Mouse (Mus musculus) bone marrow, adult 2 months (tissue): ENCODE measurements around the gene Acbd4. TPM values are rescaled to one million over a fixed set of nuclear protein-coding genes. Genes with fewer than 3 reads are reported as not detected.

Experiments used
- H3K27ac ChIP-seq: fragments of 200-500 bp; 2 replicates; pipeline ENCODE4 v1.5.1; 2012; ENCODE audit warnings: low read depth, mild to moderate bottlenecking, control low read depth, inconsistent platforms, low read length; ENCODE audit not compliant: control insufficient read depth, poor library complexity, insufficient read depth
- H3K4me1 ChIP-seq: fragments of 200-500 bp; 2 replicates; pipeline ENCODE4 v1.6.1; 2011; ENCODE audit warnings: low read length; ENCODE audit not compliant: control insufficient read depth, insufficient read depth
- H3K4me3 ChIP-seq: fragments of 200-500 bp; replicated peaks from 2 replicates; pipeline ENCODE3; 2011; ENCODE audit warnings: mild to moderate bottlenecking, low read depth, low read length, control low read depth; ENCODE audit not compliant: control insufficient read depth
- CTCF ChIP-seq: fragments of 200-500 bp; IDR thresholded peaks from 2 replicates; pipeline ENCODE4 v1.5.1; 2011; ENCODE audit warnings: low read length, control low read depth; ENCODE audit not compliant: control insufficient read depth, insufficient read depth
- POLR2A ChIP-seq: fragments of 200-500 bp; IDR thresholded peaks from 2 replicates; pipeline ENCODE4 v1.6.1; 2011; ENCODE audit warnings: low read depth, mild to moderate bottlenecking, control low read depth, low read length, borderline replicate concordance; ENCODE audit not compliant: control insufficient read depth
- WGBS: fragments of 180-500 bp; shearing (Covaris S2); methylation state at CpG from one replicate; pipeline ENCODE4 v1.1.7; 2018; 5-methylcytosine and 5-hydroxymethylcytosine counted together
- polyA plus RNA-seq: library from polyadenylated mRNA; stranded (reverse); fragments of >200 nt; gene quantifications from 2 replicates; pipeline ENCODE4 v1.2.4, GENCODE M21; 2011; ENCODE audit warnings: low replicate concordance; ENCODE audit not compliant: missing spikeins, insufficient read depth, insufficient read length

The Acbd4 gene
- polyA plus RNA-seq, 1 experiment = 34.1 TPM

- no peak for TF ChIP-seq POLR2A
- no peak for TF ChIP-seq CTCF
- Histone ChIP-seq H3K27ac (no peak overlapping the region), H3K4me1 (no peaks in the 10 kb centered on the region), H3K4me3 (no peak overlapping the region)
- WGBS = 38% methylated on average over 8 of the region's 8 CpGs
Observed at GRCm38 (mm10) chr11:103136039-103136577, 34.6 kb downstream of the Acbd4 start.

DNA sequence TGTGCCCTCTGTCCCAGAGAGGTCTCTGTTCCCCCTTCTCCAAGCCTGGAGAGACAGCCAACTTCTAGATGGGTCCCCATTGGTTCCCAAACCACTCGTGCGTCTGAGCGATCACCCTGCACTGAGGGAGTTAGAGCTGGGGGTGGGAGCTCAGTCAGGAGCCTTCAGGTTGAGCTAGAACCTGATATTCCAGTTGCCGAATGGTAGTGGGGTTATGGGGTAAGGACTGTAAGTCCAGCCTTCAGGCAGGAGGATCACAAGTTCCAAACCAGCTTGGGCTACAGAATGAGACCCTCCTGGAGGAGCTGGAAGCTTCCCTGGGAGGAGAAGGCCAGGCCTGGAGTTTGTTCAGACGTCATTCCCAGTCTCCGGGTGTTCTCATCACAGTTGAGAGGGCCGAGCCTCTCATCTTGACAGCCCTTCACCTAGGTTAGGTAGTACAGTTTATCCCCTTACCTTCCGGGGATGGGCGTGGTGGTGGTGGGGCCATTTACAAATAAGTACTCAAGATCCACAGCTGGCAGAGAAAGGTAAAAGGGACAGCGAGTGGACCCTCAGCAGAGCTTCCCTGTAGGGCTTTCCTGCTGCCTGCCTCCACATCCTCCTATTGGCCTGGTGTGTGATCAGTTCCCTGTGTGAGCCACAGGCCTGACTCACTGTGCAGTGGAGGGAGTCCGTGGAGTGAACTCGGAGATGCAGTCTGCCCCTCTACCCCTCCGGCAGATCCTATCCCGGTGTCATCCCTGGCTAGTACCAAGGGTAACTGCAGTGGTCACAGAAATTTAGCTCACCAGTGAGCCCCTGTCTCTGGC is 38.7 kb downstream of the Acbd4 start:
- Histone ChIP-seq H3K4me1 (no peaks in the 10 kb centered on the region; the same call in 1 of the 2 replicates), H3K4me3 (no peak overlapping the region), H3K27ac (no peak overlapping the region)
- 88% methylated on average over 14 of the region's 14 CpGs for WGBS
- TF ChIP-seq POLR2A (no peak), CTCF (no peak)

- Histone ChIP-seq H3K4me1 (no peaks in the 10 kb centered on the region; the same call in 1 of the 2 replicates), H3K4me3 (no peak overlapping the region), H3K27ac (no peak overlapping the region; the same call in 1 of the 2 replicates)
- 78% methylated on average over 6 of the region's 6 CpGs for WGBS
- TF ChIP-seq CTCF (no peak), POLR2A (no peak)
Observed at GRCm38 (mm10) chr11:103140763-103141100, 39.2 kb downstream of the Acbd4 start.

DNA sequence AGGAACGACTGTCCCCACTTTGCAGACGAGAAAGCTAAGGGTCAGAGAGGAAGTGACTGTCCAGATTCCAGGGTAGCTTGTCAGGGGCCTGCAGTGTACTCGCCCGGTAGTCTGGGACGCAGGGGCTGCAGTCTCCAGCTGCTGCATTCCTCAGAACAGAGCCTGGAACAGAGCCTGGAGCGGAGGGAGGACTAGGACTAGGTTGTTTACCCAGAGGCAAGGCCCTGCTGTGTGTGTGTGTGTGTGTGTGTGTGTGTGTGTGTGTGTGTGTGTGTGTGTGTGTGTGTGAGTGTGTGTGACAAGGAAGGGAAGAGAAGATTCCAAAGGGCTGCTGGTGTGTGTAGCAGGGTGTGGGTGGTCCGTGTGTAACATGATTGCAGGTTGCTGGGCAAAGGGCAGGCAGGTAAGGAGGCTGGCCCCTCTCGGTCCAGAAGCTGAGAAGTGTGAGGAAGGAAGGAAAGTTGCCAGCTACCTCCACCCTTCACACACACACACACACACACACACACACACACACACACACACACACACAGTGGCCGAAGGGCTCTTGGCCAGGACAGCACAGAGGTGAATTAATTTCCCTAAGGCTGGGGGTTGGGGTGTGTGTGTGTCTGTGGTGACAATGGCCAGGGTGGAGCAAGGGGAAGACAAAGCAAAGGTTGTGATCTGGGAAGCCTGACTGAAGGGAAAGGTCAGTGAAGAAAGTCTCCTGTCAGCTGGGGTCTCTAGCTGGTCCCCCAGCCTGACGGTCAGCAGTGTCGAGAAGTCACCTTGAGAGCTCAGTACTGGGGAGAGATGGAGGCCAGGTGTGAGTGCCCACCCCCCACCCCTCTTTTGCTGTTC is 39.8 kb downstream of the Acbd4 start:
- Histone ChIP-seq H3K4me1 (no peaks in the 10 kb centered on the region; the same call in 1 of the 2 replicates), H3K4me3 (no peak overlapping the region), H3K27ac (peak overlapping the region; percentile 8; the same call in 1 of the 2 replicates)
- no peak for TF ChIP-seq CTCF
- TF ChIP-seq POLR2A = no peak
- 57% methylated on average over 11 of the region's 11 CpGs for WGBS

DNA sequence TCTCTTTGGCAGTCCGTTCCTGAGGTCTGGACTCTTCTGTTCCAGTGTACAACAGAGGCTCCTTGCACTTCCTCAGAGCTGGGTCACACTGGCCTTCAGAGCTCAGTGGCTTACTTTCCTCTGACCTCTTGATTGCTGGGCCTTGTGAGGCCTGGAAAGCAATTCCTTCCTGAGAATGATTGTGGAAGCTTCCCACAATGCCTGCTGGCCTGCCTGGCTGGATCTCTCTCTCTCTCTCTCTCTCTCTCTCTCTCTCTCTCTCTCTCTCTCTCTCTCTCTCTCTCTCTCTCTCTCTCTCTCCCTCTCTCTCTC is 40.4 kb downstream of the Acbd4 start:
- no peak for TF ChIP-seq POLR2A
- no peak for TF ChIP-seq CTCF
- H3K27ac ChIP-seq = no peak overlapping the region
- 25% methylated on average over 1 of the region's 1 CpGs for WGBS
- no peak overlapping the region for H3K4me3 ChIP-seq
- peaks cover 3% of the 10 kb centered on the region for H3K4me1 ChIP-seq

GRCm38 (mm10) chr11:103142441-103143182 is 41.1 kb downstream of the Acbd4 start:
- Histone ChIP-seq H3K4me3 (no peak overlapping the region), H3K27ac (peak overlapping the region; percentile 26; the same call in 1 of the 2 replicates), H3K4me1 (peaks cover 3% of the 10 kb centered on the region)
- 25% methylated on average over 8 of the region's 8 CpGs for WGBS
- TF ChIP-seq CTCF = no peak
- no peak for TF ChIP-seq POLR2A

DNA sequence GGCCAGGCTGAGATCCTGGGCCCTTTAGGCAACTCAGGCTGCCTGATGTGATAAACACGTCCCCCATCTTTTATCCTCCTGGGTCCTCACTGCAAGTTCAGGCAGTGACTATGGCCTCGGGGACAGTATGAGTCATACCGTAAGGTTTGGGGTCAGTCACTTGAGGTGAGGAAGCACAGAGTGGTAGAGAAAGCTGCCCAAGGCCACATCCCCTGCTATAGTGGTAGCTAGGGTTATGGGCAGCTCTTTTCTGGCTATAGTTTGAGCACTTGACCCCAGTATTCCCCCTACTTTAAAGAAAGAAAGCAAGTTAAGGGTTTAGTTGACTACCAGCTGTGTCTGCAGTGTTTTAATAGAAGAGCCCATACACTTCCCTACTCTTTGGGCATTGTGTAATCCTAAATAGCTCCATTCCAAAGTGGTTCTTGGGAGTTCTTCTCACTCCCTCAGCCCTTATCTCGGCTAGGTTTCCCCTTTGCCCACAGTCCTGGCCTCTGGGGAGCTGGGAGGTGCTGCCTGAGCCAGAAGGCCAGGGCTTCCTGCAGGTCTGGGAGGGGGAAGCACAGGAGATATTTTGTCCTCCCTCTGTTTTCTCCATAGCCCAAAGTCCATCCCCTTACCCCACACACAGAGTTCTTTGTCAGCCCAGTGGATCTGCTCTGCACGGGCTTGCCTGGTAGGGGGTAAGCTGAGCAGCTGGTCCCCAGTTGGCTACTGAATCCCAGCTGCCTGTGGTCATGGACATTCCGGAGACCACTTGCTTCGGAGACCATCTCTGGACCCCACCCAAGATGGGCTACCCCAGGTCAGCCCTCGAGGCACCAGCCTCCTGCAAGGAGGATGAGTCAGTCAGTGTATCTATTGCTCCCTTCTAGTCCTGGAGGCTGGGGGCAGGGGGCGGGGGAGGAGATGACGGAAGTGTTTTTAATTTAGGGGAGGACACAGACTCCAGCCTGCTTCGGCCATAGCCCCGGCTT is 43.1 kb downstream of the Acbd4 start:
- no peak for TF ChIP-seq POLR2A
- Histone ChIP-seq H3K4me1 (peaks cover 3% of the 10 kb centered on the region), H3K27ac (no peak overlapping the region; the same call in 1 of the 2 replicates), H3K4me3 (no peak overlapping the region)
- WGBS = 63% methylated on average over 12 of the region's 12 CpGs
